Mouse (Mus musculus): ENCODE data around the gene Zfp872. TPM values are rescaled to one million over a fixed set of nuclear protein-coding genes. Genes with fewer than 3 reads are reported as not detected.
"Not testable (repeated sequence)": the region's sequence is repeated elsewhere in the genome, so short reads cannot be mapped to it uniquely, and the experiment has no call there.

The Zfp872 gene
- 0.03 and 0.15 TPM in 2 replicates for polyA plus RNA-seq (2012; rRNA removed)

DNA sequence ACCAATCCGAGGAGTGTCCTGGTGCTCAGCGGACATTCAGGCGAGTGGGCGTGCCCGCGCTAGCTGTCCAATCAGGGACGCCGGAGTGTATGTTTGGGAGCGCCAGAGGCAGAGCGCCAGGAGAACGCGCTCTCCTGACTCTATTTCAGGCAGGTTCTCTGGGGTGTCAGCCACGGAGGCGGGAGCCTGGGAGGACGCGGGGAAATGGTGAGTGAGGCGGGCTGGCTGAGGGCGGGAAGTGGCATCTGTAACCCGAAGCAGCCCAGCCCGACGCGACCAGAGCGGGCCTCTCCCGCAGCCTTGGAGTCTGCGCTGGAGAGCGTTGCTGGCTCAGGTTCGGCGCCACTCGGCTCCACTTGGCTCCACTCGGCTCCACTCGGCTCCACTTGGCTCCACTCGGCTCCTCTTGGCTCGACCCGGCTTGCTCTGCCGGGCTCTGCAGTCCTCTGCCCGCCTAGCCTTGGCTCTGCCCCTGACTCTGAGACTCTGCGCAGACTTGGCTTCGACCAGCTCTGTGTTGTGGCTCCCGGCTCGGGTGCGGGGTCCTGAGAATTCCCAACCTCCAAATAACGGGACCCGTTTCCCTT, at the start of gene Zfp872:
Gene Zfp872, plus strand, starts transcription at position 66 of the 587 bp plus-strand sequence.
- no peak for TF ChIP-seq POLR2A (IDR thresholded peaks at IDR 0.05; ENCODE audit: borderline replicate concordance, extremely low read depth, insufficient read depth, insufficient read length, poor library complexity, severe bottlenecking)
- no peak for TF ChIP-seq CTCF (IDR thresholded peaks at IDR 0.05; ENCODE audit: borderline replicate concordance, extremely low read depth, insufficient read depth, insufficient read length)

DNA sequence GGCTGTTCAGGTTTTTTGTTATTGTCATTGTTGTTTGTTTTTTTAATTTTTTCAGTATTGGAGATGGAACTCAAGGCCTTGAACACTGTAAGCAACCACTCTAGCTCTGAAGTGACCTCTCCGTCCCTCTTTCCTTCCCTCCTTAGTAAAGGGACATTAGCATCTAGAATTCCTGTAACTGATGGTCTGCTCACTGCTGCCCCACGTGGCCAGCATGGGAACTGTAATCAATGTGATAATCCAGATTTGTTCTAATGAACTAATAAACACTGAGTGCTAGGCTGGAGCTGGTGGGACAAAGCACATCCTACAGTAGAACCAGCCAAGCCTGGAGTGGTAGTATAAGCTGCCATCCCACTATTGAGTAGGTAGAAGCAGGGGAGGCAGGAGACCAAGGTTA, 49.4 kb upstream of the Zfp872 start:
- DNase-seq (ENCODE audit: low read depth), result peak; percentile 24
- TF ChIP-seq CTCF (IDR thresholded peaks at IDR 0.05; ENCODE audit: borderline replicate concordance, extremely low read depth, insufficient read depth, insufficient read length) (peak; percentile 79; the same call in 1 of the 2 replicates), POLR2A (IDR thresholded peaks at IDR 0.05; ENCODE audit: borderline replicate concordance, extremely low read depth, insufficient read depth, insufficient read length, poor library complexity, severe bottlenecking) (no peak)

More for the DNA sequence above, at the start of gene Zfp872:
- peak; percentile 80 for DNase-seq (ENCODE audit: low read depth)

DNA sequence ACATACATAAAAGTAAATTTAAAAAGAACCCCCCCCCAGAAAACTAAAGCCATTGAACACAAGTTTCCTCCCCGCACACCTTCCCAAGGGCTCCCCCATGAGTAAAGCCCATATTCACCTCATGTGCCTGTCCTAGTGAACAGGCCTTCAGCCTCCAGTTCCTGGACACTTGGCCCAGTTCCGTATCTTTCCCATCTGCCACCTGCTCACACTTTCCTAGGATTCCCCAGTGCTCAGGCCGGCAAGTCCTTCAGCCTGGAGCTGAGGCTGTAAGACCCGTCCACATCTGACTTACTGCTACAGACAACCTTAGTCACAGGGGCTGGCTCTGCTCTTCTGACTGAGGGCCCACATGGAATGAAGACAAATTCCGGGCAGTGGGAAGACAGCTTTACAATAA, 48.1 kb upstream of the Zfp872 start:
- no peak for DNase-seq (ENCODE audit: low read depth)
- no peak for TF ChIP-seq CTCF (IDR thresholded peaks at IDR 0.05; ENCODE audit: borderline replicate concordance, extremely low read depth, insufficient read depth, insufficient read length)
- no peak for TF ChIP-seq POLR2A (IDR thresholded peaks at IDR 0.05; ENCODE audit: borderline replicate concordance, extremely low read depth, insufficient read depth, insufficient read length, poor library complexity, severe bottlenecking)

DNA sequence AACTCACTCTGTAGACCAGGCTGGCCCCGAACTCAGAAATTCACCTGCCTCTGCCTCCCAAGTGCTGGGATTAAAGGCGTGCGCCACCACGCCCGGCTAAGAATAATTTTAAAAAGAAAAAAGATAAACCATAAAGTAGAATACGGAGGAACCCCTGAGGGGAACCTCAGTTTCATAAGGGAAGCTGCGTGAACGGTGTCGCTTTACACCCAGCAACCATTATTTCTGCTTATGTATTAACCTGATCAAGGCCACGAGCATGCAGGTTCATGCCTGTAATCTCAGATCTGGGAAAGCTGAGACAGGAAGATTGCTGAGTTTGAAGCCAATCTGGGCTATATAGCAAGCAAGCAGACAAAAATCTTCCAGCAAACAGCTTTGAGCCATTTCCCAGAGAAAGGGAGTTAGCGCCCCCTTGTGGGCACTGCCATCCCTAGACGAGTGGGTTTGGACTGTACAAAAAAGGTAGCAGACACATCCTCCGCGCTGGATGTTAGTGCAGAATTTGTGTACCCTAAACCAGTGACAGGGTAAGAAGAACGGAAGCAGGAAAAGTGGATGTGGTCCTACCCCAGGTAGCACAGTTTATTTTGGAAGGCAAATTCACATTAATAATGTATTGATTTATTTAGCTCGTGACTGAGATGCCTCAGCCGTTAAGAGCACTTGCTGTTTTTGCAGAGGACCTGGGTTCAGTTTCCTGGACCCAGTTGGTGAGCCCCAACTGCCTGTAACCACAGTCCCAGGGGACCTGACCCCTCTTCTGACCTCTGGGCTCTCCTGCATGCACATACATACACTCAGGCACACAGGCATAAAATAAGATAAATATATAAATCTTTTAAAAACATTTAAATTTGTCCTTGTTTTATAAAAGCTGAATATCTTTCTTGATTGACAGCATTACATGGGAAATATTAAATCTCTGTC, 44.5 kb upstream of the Zfp872 start:
- no peak for TF ChIP-seq POLR2A (IDR thresholded peaks at IDR 0.05; ENCODE audit: borderline replicate concordance, extremely low read depth, insufficient read depth, insufficient read length, poor library complexity, severe bottlenecking)
- peak; percentile 94 for TF ChIP-seq CTCF (IDR thresholded peaks at IDR 0.05; ENCODE audit: borderline replicate concordance, extremely low read depth, insufficient read depth, insufficient read length)
- DNase-seq (ENCODE audit: low read depth), result peak; percentile 89

DNA sequence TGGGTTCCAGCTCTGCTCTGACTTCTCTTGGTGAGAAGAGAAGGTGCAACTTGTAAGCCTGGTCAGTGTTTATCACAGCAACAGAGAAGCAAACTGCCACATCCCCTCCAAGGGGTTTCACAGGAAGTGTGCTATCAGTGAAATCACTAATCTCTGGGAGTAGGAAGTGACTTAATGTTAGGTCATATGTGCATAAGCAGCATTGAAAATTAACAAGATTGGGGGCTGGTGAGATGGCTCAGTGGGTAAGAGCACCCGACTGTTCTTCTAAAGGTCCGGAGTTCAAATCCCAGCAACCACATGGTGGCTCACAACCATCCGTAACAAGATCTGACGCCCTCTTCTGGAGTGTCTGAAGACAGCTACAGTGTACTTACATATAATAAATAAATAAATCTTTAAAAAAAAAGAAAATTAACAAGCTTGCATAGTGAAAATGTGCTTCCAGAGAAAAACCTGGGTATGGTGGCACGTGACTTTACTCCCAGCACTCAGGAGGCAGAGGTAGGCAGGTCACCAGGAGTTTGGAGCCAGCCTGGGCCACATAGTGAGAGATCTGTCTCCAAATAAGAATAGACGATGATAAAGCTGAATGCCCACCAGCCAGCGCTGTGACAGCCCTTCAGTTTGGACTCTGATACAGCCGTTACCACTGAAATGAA, 43.5 kb upstream of the Zfp872 start:
- no peak for DNase-seq (ENCODE audit: low read depth)

DNA sequence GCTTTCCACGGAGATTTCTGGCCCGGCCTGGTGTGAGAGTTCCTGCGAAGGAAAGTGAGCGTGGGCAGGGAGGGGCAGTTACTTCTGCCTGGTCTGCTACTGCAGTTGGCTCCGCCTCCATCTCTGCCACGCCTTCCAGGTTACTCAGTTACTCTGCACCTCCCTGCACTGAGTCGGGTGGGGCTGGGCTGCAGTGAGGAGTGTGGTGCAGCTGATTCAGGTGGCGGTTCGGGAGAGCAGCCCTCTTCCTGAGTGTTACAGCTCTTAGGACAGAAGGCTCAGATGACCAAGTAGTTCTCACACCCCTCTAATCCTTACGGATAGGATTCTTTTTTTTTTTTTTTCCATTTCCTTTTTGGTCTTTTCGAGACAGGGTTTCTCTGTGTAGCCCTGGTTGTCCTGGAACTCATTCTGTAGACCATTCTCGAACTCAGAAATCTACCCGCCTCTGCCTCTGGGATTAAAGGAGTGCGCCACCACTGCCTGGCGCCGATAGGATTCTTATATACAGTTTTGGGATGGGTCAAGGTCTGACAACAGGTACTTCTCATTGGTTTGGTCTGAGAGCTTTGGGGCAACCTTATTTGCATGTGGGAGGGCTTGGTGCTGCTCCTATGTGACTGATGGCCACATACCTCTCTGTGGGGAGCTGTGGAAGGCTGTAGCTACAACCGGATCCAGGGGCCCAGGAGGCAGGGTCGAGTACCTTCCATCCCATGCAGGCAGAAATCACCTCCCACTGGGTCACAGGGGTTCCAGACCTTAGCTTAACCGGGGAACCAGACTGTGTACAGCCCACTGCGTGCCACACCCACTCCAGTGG, 38.3 kb upstream of the Zfp872 start:
- TF ChIP-seq CTCF (IDR thresholded peaks at IDR 0.05; ENCODE audit: borderline replicate concordance, extremely low read depth, insufficient read depth, insufficient read length), result no peak
- no peak for TF ChIP-seq POLR2A (IDR thresholded peaks at IDR 0.05; ENCODE audit: borderline replicate concordance, extremely low read depth, insufficient read depth, insufficient read length, poor library complexity, severe bottlenecking)
- DNase-seq (ENCODE audit: low read depth), result no peak

More for the DNA sequence above, 43.5 kb upstream of the Zfp872 start:
- TF ChIP-seq CTCF (IDR thresholded peaks at IDR 0.05; ENCODE audit: borderline replicate concordance, extremely low read depth, insufficient read depth, insufficient read length) (no peak), POLR2A (IDR thresholded peaks at IDR 0.05; ENCODE audit: borderline replicate concordance, extremely low read depth, insufficient read depth, insufficient read length, poor library complexity, severe bottlenecking) (no peak)

DNA sequence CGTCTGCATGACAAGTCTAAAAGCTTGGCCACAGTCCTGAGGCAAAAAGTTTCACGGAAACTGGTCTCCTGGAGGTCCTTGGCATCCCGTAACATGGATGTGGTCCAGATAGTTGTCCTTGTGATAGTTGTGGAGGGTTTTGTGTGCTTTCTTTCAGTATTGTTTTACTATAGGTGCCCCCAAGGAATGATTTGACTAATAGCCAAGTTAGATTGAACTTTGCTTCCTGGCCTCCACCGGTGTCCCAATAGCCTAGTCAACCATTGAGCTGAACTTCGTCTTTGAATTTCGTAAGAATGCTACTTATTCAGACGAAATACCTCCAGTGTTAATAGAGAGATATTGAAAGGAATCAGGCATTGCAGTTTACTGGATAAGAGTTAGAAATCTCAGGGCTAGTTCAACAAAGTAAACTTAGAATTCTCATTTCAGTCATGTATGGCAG, 37.6 kb upstream of the Zfp872 start:
- not testable (repeated sequence) for DNase-seq (ENCODE audit: low read depth)

DNA sequence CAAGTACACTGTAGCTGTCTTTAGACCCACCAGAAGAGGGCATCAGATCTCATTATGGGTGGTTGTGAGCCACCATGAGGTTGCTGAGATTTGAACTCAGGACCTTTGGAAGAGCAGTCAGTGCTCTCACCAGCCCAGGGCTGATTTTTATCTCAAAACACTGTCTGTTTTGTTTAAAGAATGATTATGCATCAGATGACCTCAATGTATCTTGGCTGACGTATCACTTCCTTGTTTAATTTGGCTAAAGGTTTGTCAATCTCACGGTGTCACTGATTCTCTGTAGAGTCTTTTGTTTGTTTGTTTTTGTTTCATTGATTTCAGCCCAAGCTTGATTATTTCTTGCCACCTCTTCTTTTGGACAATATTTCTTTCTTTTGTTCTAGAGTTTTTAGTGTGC, 36.9 kb upstream of the Zfp872 start:
- no peak for DNase-seq (ENCODE audit: low read depth)

DNA sequence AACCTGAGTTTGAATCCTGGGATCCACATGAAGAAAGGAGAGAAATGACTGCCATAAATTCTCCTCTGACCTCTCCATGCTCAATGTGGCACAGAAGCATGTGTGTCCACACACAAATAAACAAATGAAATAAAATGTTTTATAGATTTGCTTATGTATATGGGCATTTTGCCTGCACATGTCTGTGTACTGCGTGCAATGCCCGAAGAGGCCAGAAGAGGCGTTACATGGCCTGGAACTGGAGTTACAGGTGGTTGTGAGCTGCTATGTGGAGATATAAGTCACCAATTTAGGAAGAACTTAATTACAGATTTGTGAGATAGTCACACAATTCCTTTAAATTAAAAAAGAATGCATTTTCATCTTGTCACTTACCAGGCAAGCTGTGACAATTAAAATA, 34.1 kb upstream of the Zfp872 start:
- no peak for DNase-seq (ENCODE audit: low read depth)
- TF ChIP-seq CTCF (IDR thresholded peaks at IDR 0.05; ENCODE audit: borderline replicate concordance, extremely low read depth, insufficient read depth, insufficient read length) (no peak), POLR2A (IDR thresholded peaks at IDR 0.05; ENCODE audit: borderline replicate concordance, extremely low read depth, insufficient read depth, insufficient read length, poor library complexity, severe bottlenecking) (no peak)

More for the DNA sequence above, 36.9 kb upstream of the Zfp872 start:
- no peak for TF ChIP-seq POLR2A (IDR thresholded peaks at IDR 0.05; ENCODE audit: borderline replicate concordance, extremely low read depth, insufficient read depth, insufficient read length, poor library complexity, severe bottlenecking)
- TF ChIP-seq CTCF (IDR thresholded peaks at IDR 0.05; ENCODE audit: borderline replicate concordance, extremely low read depth, insufficient read depth, insufficient read length), result no peak

DNA sequence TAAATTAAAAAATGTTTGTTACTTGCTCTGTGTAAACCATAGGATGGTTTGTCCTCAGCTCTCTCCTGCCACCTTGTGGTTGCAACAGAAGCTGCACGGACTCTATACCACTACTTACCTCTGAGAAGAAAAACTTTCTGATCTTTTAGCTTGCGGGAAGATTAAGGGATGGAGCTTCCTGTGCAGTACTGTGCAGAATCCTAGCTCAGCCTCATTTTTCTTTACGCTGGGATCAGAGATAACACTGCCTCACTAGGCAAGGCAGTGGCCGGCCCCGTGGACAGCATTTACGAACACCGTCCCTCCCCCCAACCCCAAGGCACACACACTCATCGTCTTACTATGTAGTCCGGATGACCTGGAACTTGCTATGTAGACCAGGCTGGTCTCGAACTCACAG, 32.3 kb upstream of the Zfp872 start:
- peak; percentile 74; the same call in 1 of the 2 replicates for TF ChIP-seq CTCF (IDR thresholded peaks at IDR 0.05; ENCODE audit: borderline replicate concordance, extremely low read depth, insufficient read depth, insufficient read length)
- no peak for TF ChIP-seq POLR2A (IDR thresholded peaks at IDR 0.05; ENCODE audit: borderline replicate concordance, extremely low read depth, insufficient read depth, insufficient read length, poor library complexity, severe bottlenecking)
- DNase-seq (ENCODE audit: low read depth), result peak; percentile 86

All from brain, embryonic 14.5 days (tissue).